Mouse (Mus musculus): ENCODE measurements at regions not wholly inside any gene's neighbourhood (a gene's known extent, or its start where the extent isn't known, plus 50 kb on each side); places are given as distances from the start of the nearest gene placed in this dataset.

DNA sequence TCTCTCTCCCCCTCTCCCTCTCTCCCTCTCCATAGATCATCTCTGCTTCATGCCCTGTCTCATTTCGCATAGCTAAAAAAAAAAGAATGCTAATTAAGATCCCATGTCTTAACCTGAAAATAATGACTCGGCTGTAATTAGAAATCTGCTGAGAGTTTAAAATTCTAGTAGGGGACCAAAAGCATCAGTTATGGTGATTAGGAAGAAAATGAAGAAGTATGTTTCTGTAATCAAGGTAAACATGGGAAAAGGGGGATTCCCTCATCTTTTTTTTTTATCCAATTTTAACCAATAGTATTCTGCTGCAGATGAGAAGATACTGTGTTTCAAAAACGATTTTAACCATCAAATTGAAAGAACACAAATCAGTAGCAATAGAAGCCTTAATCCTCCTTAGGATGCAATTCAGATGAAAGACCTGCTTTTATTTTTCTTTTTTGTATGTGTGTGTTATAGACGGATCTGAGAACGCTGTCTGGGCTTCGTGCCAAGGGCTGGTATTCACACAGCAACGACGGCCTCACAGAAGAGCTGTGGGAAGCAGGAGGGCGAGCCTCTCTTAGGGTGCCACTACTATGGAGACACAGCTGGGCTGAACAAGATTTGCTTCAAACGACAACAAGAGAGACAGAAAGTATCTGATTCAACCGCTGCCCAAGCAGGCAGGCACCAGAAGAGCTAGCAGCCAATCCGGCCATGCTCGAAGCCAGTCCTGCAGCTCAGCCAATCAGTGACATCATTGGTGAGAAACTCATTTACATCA, 223.2 kb downstream of the Usp25 start:
- no peaks in the 10 kb centered on the region for H3K9me3 ChIP-seq
- H3K4me3 ChIP-seq, result peak overlapping the region; percentile 20; the same call in 1 of the 2 replicates
- H3K4me1 ChIP-seq (replicated peaks), result peaks cover 33% of the 10 kb centered on the region
- H3K36me3 ChIP-seq, result no peaks in the 10 kb centered on the region
- no peaks in the 10 kb centered on the region for H3K27me3 ChIP-seq (ENCODE audit: insufficient read depth, poor library complexity, severe bottlenecking)
- WGBS, result 52% methylated on average over 13 of the region's 13 CpGs
- DNase-seq (ENCODE audit: low spot score), result peak; percentile 10
- H3K27ac ChIP-seq, result peak overlapping the region; percentile 79

DNA sequence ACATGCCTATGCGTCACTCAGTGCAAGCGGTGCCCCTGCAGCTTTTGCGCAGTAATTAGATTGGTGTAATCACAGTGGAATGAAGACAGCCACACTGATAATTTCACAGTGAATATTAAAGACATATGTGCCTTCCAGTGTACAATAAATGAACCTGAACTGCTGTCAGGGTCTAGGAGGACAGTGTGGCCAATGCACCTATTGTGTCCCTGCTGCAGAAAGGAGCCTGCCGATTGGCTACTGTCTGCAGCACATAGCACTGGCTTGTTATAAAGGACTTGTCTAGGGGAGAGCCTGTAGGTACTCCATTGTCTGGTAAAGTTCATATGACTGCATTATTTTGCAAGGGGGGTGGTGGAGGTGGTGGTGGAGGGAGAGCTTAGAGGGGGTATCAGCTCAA, 222.5 kb downstream of the Usp25 start:
- no peaks in the 10 kb centered on the region for H3K36me3 ChIP-seq
- H3K27me3 ChIP-seq (ENCODE audit: insufficient read depth, poor library complexity, severe bottlenecking), result no peaks in the 10 kb centered on the region
- no peaks in the 10 kb centered on the region for H3K9me3 ChIP-seq
- peaks cover 33% of the 10 kb centered on the region for H3K4me1 ChIP-seq (replicated peaks)
- no peak overlapping the region for H3K4me3 ChIP-seq
- 87% methylated on average over 4 of the region's 4 CpGs for WGBS
- H3K27ac ChIP-seq, result peak overlapping the region; percentile 79; the same call in 1 of the 2 replicates
- DNase-seq (ENCODE audit: low spot score), result no peak

DNA sequence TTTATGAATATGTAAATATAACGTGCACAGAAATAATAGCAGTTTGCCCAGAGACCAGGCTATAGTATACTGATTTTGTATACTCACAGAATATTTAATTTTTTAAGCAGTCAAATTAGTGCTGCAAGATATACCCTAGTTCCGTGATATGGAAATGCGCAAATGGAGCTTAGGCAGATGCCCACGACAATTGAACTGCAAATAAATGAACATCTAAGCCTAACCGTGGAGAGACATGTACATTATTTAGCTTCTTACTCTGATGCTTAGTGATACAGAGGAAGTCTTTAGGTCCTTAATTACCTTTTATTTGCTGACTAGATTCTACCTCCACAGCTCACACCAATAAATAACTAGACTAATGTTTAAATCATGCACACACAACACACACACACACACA, 221.9 kb downstream of the Usp25 start:
- Histone ChIP-seq H3K27ac (no peak overlapping the region; the same call in 1 of the 2 replicates), H3K4me1 (replicated peaks) (peaks cover 33% of the 10 kb centered on the region), H3K4me3 (no peak overlapping the region), H3K27me3 (ENCODE audit: insufficient read depth, poor library complexity, severe bottlenecking) (no peaks in the 10 kb centered on the region), H3K36me3 (no peaks in the 10 kb centered on the region), H3K9me3 (no peaks in the 10 kb centered on the region)
- WGBS, result 92% methylated on average over 5 of the region's 5 CpGs
- no peak for DNase-seq (ENCODE audit: low spot score)
